Mouse (Mus musculus) lung, postnatal 0 days (tissue): ENCODE data around the gene Shmt2. TPM values are rescaled to one million over a fixed set of nuclear protein-coding genes. Genes with fewer than 3 reads are reported as not detected.

Experiments used
- ATAC-seq: fragments of 200-750 bp; cut with Nextera tagmentation; 2 replicates; pipeline ENCODE4 v1.8.0; 2017; ENCODE audit warnings: moderate library complexity
- DNase-seq: peaks from one replicate; pipeline ENCODE4 v3.0.0-alpha.2; 2016; ENCODE audit warnings: low spot score
- H3K27ac ChIP-seq: fragments of 300-500 bp; sonication (generic); 2 replicates; pipeline ENCODE4 v1.5.1; 2014; ENCODE audit warnings: antibody characterized with exemption, mild to moderate bottlenecking, low read length, mixed read lengths
- H3K27me3 ChIP-seq: fragments of 300-500 bp; sonication (generic); replicated peaks from 2 replicates; pipeline ENCODE4 v1.6.1; 2014; ENCODE audit warnings: low read length, mixed read lengths; ENCODE audit not compliant: insufficient read depth
- H3K36me3 ChIP-seq: fragments of 300-500 bp; sonication (generic); 2 replicates; pipeline ENCODE4 v1.6.1; 2014; ENCODE audit warnings: low read length, mixed read lengths; ENCODE audit not compliant: insufficient read depth
- H3K4me1 ChIP-seq: fragments of 300-500 bp; sonication (generic); 2 replicates; pipeline ENCODE4 v1.6.1; 2014; ENCODE audit warnings: antibody characterized with exemption, low read depth, low read length, mixed read lengths; ENCODE audit not compliant: insufficient read depth
- H3K4me2 ChIP-seq: fragments of 300-500 bp; sonication (generic); replicated peaks from 2 replicates; pipeline ENCODE4 v1.6.1; 2014; ENCODE audit warnings: low read depth, mild to moderate bottlenecking, low read length, moderate library complexity, mixed read lengths
- H3K4me3 ChIP-seq: fragments of 300-500 bp; sonication (generic); 2 replicates; pipeline ENCODE4 v1.5.1; 2014; ENCODE audit warnings: low read depth, low read length
- H3K9ac ChIP-seq: fragments of 300-500 bp; sonication (generic); replicated peaks from 2 replicates; pipeline ENCODE4 v1.6.1; 2014; ENCODE audit warnings: low read depth, mild to moderate bottlenecking
- H3K9me3 ChIP-seq: fragments of 300-500 bp; sonication (generic); 2 replicates; pipeline ENCODE4 v1.6.1; 2016; ENCODE audit warnings: low read length, mixed read lengths
- CTCF ChIP-seq: IDR thresholded peaks from 2 replicates; pipeline ENCODE4 v1.5.1; 2016; ENCODE audit warnings: antibody characterized with exemption, mild to moderate bottlenecking
- EP300 ChIP-seq: IDR thresholded peaks from 2 replicates; pipeline ENCODE4 v1.6.1; 2016; ENCODE audit warnings: antibody characterized with exemption, mild to moderate bottlenecking, control low read depth
- WGBS: fragments of 180-500 bp; shearing (Covaris S2); extraction: QIAGEN DNeasy Blood & Tissue Kit; methylation state at CpG from one replicate; pipeline ENCODE4 v1.1.7; 2014; 5-methylcytosine and 5-hydroxymethylcytosine counted together
- polyA plus RNA-seq: library from polyadenylated mRNA; unstranded; fragments of >200 nt; fragmentation: Nextera tagmentation; extraction: Ambion mirVana; gene quantifications from 2 replicates; pipeline ENCODE4 v1.2.1, GENCODE M21; 2015

The Shmt2 gene
- polyA plus RNA-seq, 1 experiment from 2014 or later: 27.1 TPM

DNA sequence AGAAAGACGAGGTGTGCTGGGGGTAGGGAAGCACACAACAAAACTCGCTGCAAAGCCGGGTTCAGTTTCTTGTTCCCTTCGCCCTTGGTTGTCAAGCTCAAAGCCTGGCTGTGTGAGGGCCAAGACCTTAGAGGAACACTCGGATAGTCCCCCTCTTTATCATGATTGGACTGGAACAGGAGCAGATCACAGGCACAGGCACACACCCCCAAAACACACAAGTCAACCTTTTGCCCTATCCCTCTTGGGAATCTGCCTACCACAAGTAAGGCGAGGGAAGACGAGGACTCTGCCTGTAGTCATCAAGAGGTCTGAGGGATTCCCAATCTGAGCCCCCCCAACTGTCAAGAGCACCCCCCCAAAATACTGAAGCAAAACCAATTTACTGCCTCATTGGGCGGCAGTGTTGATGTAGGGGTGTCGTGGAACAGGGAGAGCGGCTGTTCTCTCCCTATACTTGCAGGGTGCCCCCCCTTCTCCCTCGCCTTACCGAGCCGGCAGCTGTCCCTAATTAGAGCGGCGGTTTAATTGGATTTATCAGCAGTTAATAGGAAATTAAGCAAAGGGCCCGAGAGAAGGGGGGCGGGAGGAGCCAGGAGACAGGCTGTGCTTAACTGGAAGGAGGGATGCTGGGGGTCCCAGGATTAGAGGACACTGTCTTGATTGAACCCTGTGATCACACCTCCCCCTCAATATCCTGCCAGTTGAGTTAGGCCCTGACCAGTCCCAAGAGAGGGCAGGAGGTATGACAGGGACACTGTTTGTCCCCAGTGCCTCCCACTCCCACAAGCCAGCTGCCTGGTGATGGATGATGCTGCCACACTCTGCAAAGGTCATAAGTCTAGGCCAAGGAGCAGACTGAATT, 12.2 kb downstream of the Shmt2 start:
- DNase-seq (no peak), ATAC-seq (no peak)
- WGBS: 24% methylated on average over 17 of the region's 17 CpGs
- Histone ChIP-seq H3K4me3 (no peak overlapping the region), H3K9ac (no peak overlapping the region), H3K36me3 (no peaks in the 10 kb centered on the region), H3K27ac (no peak overlapping the region), H3K4me2 (no peak overlapping the region), H3K4me1 (peaks cover 24% of the 10 kb centered on the region), H3K9me3 (no peaks in the 10 kb centered on the region), H3K27me3 (peaks cover 27% of the 10 kb centered on the region; the same call in 1 of the 2 replicates)
- TF ChIP-seq EP300 (no peak), CTCF (no peak)

DNA sequence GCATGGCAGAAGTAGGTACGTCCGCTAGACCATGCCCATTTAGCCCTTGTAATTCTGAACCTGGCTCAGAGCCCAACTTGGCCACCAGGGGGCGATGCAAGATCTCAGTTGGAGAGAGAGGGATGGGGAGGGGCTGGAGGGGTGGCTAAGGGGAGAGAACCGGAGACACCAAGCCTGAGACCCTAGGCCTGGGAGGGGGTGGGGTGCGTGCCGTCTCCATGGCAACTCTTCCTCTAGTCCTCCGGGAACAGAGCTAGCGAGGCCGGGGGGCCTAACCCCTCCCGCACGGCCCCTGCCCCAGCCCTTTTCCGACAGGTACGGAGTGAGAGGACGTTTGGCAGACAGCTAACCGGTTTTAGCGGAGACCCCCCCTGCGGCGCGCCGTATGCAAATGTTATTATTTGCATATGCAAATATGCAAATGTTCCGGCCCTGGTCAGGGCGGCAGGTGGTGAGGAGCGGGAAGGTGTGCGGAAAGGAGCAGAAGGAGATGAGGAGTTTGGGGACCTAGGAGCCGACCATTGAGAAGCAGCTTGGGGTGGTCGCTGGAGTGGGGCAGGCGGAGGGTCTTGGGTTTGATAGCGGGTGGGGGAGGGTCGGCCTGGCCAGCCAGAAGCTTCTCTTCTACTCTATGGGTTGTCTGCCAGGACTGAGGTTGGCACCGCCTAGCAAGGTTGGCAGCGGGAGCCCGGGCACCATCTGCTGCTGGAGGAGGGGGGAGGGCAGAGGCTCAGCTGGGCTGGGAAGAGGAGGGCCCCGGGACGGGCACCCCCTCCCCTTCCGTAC, 13.0 kb downstream of the Shmt2 start:
- Histone ChIP-seq H3K9ac (no peak overlapping the region), H3K4me2 (peak overlapping the region; percentile 56), H3K4me3 (peak overlapping the region; percentile 26; the same call in 1 of the 2 replicates), H3K27me3 (peaks cover 27% of the 10 kb centered on the region; the same call in 1 of the 2 replicates), H3K9me3 (no peaks in the 10 kb centered on the region), H3K36me3 (no peaks in the 10 kb centered on the region), H3K4me1 (peaks cover 18% of the 10 kb centered on the region), H3K27ac (no peak overlapping the region)
- peak; percentile 86 for DNase-seq
- ATAC-seq: peak; percentile 66
- peak; percentile 91 for TF ChIP-seq CTCF
- no peak for TF ChIP-seq EP300
- WGBS: 1% methylated on average over 32 of the region's 35 CpGs

DNA sequence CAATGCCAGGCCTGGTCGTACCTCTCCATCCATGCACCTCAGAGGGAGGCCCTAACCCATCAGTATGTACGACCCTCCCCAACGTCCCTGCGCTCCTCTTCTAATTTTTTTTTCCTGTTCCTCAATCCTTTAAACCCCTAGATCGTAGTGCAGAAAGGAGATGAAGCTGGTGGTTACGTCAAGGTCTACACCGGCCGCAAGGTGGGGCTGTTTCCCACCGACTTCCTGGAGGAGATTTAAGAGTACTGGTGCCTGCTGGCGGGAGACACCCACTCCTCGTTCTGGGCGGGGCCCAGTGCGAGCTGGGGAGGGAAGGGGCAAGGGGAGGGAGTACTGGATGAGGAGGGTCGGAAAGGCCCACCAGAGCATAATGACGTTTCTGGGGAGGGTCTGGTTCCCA, 14.0 kb downstream of the Shmt2 start:
- Histone ChIP-seq H3K4me1 (peaks cover 8% of the 10 kb centered on the region), H3K36me3 (no peaks in the 10 kb centered on the region), H3K4me3 (0 out of 2 replicates have a peak overlapping the region, but pooled peaks have one; percentile 26), H3K4me2 (peak overlapping the region; percentile 56; the same call in 1 of the 2 replicates), H3K9ac (no peak overlapping the region), H3K27me3 (peaks cover 23% of the 10 kb centered on the region; the same call in 1 of the 2 replicates), H3K9me3 (no peaks in the 10 kb centered on the region), H3K27ac (no peak overlapping the region)
- 8% methylated on average over 15 of the region's 15 CpGs for WGBS
- DNase-seq: peak; percentile 84
- TF ChIP-seq CTCF (peak; percentile 82), EP300 (no peak)
- ATAC-seq: peak; percentile 34

- Histone ChIP-seq H3K4me2 (no peak within 1 kb of the TSS), H3K4me3 (no peak within 1 kb of the TSS), H3K4me1 (no peaks in the 10 kb centered on the region), H3K36me3 (peaks cover 12% of the 10 kb centered on the region; the same call in 1 of the 2 replicates), H3K9ac (no peak within 1 kb of the TSS), H3K9me3 (no peaks in the 10 kb centered on the region), H3K27me3 (no peaks in the 10 kb centered on the region), H3K27ac (no peak within 1 kb of the TSS)
- no peak for ATAC-seq
- no peak for DNase-seq
- 57% methylated on average over 13 of the region's 13 CpGs for WGBS
- TF ChIP-seq CTCF: no peak
- no peak for TF ChIP-seq EP300
Measured at GRCm38 (mm10) chr10:127500894-127501893, 21.1 kb downstream of the Shmt2 start, which contains the start of gene Stac3. TSS of gene Stac3 (plus strand) at chr10:127501686.

DNA sequence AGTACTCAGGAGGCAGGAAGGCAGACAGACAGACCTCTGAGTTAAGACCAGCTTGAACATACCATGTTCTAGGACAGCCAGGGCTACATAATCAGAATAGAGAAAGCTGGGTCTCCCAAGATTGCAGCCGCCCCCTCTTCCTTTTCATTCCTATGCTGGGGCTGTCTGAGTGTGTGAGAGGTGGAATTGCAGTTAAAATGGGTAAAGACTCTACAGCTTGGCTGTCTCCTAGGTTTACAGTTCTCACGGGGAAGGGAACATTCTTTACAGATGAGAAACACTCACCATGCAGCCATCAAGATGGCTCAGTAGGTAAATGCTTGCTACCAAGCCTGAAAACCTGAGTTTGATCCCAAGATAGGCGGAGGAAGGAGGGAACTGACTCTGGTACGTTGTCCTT, 22.2 kb downstream of the Shmt2 start:
- no peak overlapping the region for H3K9ac ChIP-seq
- WGBS: 85% methylated on average over 4 of the region's 4 CpGs
- no peak overlapping the region for H3K4me3 ChIP-seq
- no peak overlapping the region for H3K27ac ChIP-seq
- DNase-seq (no peak), ATAC-seq (no peak)
- no peaks in the 10 kb centered on the region for H3K27me3 ChIP-seq
- no peak overlapping the region for H3K4me2 ChIP-seq
- H3K9me3 ChIP-seq: no peaks in the 10 kb centered on the region
- no peak for TF ChIP-seq EP300
- no peak for TF ChIP-seq CTCF
- peaks cover 19% of the 10 kb centered on the region for H3K36me3 ChIP-seq
- no peaks in the 10 kb centered on the region for H3K4me1 ChIP-seq
